Mouse (Mus musculus): ENCODE measurements around the gene Slc17a4.

Gene Slc17a4

GRCm38 (mm10) chr13:23892592-23893268 lies 22.1 kb downstream of the Slc17a4 start:
- no peak for DNase-seq (ENCODE audit: low spot score)

GRCm38 (mm10) chr13:23889011-23889605 lies 25.7 kb downstream of the Slc17a4 start:
- no peak for DNase-seq (ENCODE audit: low spot score)

GRCm38 (mm10) chr13:23887026-23887725 lies 27.6 kb downstream of the Slc17a4 start:
- DNase-seq (ENCODE audit: low spot score) = no peak

GRCm38 (mm10) chr13:23885540-23885939 lies 29.3 kb downstream of the Slc17a4 start:
- DNase-seq (ENCODE audit: low spot score) = no peak

GRCm38 (mm10) chr13:23879636-23880035 lies 35.2 kb downstream of the Slc17a4 start:
- DNase-seq (ENCODE audit: low spot score) = no peak

GRCm38 (mm10) chr13:23879106-23879505 lies 35.7 kb downstream of the Slc17a4 start:
- no peak for DNase-seq (ENCODE audit: low spot score)

GRCm38 (mm10) chr13:23873141-23873540 lies 41.7 kb downstream of the Slc17a4 start:
- DNase-seq (ENCODE audit: low spot score) = no peak

- no peak for DNase-seq (ENCODE audit: low spot score)
Measured at GRCm38 (mm10) chr13:23869996-23870395, 44.8 kb downstream of the Slc17a4 start.

- no peak for DNase-seq (ENCODE audit: low spot score)
Measured at GRCm38 (mm10) chr13:23868790-23869533, 45.8 kb downstream of the Slc17a4 start.

GRCm38 (mm10) chr13:23867405-23867804 lies 47.4 kb downstream of the Slc17a4 start, which contains the start of gene Slc17a1:
Slc17a1 (plus strand) TSS chr13:23867750.
- DNase-seq (ENCODE audit: low spot score) = no peak

GRCm38 (mm10) chr13:23867000-23867399 lies 47.8 kb downstream of the Slc17a4 start:
- DNase-seq (ENCODE audit: low spot score) = no peak

- DNase-seq (ENCODE audit: low spot score) = no peak
Measured at GRCm38 (mm10) chr13:23866086-23866710, 48.6 kb downstream of the Slc17a4 start.

GRCm38 (mm10) chr13:23864711-23865110 lies 50.1 kb downstream of the Slc17a4 start:
- no peak for DNase-seq (ENCODE audit: low spot score)

GRCm38 (mm10) chr13:23861815-23862214 lies 53.0 kb downstream of the Slc17a4 start:
- no peak for DNase-seq (ENCODE audit: low spot score)

- DNase-seq (ENCODE audit: low spot score) = no peak
Measured at GRCm38 (mm10) chr13:23856401-23856800, 58.4 kb downstream of the Slc17a4 start.

- no peak for DNase-seq (ENCODE audit: low spot score)
Measured at GRCm38 (mm10) chr13:23849299-23849698, 65.5 kb downstream of the Slc17a4 start.

Measured in T-cell, adult 2 months (primary cell).